17 mouse cellular contexts compared by ENCODE assay signal in the genomic region with DNA sequence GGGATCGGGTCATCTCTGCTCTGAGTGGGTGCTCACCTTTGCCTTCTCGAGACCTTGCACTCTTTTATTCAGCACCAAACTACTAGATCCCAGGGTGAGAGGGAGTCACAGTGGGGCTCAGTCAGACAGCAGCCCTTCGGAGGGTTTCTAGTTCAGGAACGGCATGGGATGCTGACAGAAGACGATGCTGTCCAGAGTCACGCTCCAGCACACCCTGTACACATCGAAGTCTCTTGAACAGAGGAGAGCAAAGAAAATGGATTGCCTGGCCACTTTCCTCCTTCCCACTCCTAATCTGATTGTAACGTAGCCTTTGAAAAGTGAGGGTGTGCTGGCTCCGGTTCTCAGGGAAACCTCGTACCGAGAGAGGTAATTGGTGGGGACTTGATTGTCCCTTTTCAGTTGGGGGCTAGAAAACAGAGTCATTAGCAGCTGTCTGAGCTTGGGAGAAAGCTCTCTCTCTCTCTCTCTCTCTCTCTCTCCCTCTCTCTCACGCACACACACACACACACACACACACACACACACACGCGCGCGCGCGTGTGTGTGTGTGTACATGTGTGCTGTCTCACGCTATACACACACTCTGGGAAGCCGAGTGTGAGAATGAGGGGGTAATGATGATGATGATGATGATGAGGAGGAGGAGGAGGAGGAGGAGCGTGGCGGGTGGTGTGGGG.
DNase-seq lines count a peak whose midpoint lies in the region; ATAC-seq lines count a peak whose summit lies in the region.
"Had no signal": no experiment of that assay in that cellular context is flagged by ENCODE, and none has a peak within 500 bp of the region (broad histone marks: within the 10 kb centered on the region; RNA-seq: fewer than 3 reads in every experiment).

No protein-coding gene starts in this region.

- H3K9ac ChIP-seq in kidney, embryonic 15.5 days, result no peak overlapping the region
- no peak overlapping the region for H3K9ac ChIP-seq in forebrain, embryonic 11.5 days (ENCODE audit: low read length)
- no peak overlapping the region for H3K9ac ChIP-seq in hindbrain, embryonic 12.5 days
- no peak overlapping the region for H3K9ac ChIP-seq in midbrain, embryonic 14.5 days (replicated peaks; ENCODE audit: low read length)
- H3K9ac ChIP-seq: limb, embryonic 13.5 days; liver, postnatal 0 days; stomach, embryonic 15.5 days had no signal

- H3K9me3 ChIP-seq in kidney, embryonic 15.5 days (replicated peaks), result no peaks in the 10 kb centered on the region; the same call in 1 of the 2 replicates
- no peaks in the 10 kb centered on the region for H3K9me3 ChIP-seq in forebrain, embryonic 11.5 days (ENCODE audit: control insufficient read depth, low read length)
- no peaks in the 10 kb centered on the region for H3K9me3 ChIP-seq in hindbrain, embryonic 12.5 days (replicated peaks)
- H3K9me3 ChIP-seq in midbrain, embryonic 14.5 days (ENCODE audit: control insufficient read depth, low read length), result no peaks in the 10 kb centered on the region
- H3K9me3 ChIP-seq: limb, embryonic 13.5 days; stomach, embryonic 15.5 days had no signal

- no peak overlapping the region for H3K4me3 ChIP-seq in kidney, embryonic 15.5 days (replicated peaks)
- no peak overlapping the region for H3K4me3 ChIP-seq in forebrain, embryonic 11.5 days (ENCODE audit: low read depth, low read length)
- H3K4me3 ChIP-seq in hindbrain, embryonic 12.5 days, result no peak overlapping the region
- H3K4me3 ChIP-seq in midbrain, embryonic 14.5 days (replicated peaks; ENCODE audit: low read depth, low read length), result no peak overlapping the region
- H3K4me3 ChIP-seq: limb, embryonic 13.5 days; stomach, embryonic 15.5 days had no signal

- WGBS in kidney, embryonic 15.5 days, result 38% methylated on average over 22 of the region's 22 CpGs
- WGBS in forebrain, embryonic 11.5 days, result 50% methylated on average over 22 of the region's 22 CpGs
- 64% methylated on average over 22 of the region's 22 CpGs for WGBS in hindbrain, embryonic 12.5 days
- 38% methylated on average over 22 of the region's 22 CpGs for WGBS in midbrain, embryonic 14.5 days

- peak overlapping the region; percentile 29 for H3K4me2 ChIP-seq in kidney, embryonic 15.5 days
- H3K4me2 ChIP-seq in forebrain, embryonic 11.5 days (ENCODE audit: low read depth, low read length, severe bottlenecking), result no peak overlapping the region
- peak overlapping the region; percentile 31 for H3K4me2 ChIP-seq in hindbrain, embryonic 12.5 days (replicated peaks)
- peak overlapping the region; percentile 27 for H3K4me2 ChIP-seq in midbrain, embryonic 14.5 days (ENCODE audit: low read length)
- H3K4me2 ChIP-seq: limb, embryonic 13.5 days; stomach, embryonic 15.5 days had no signal

- peaks cover 6% of the 10 kb centered on the region; the same call in 1 of the 2 replicates for H3K27me3 ChIP-seq in kidney, embryonic 15.5 days
- H3K27me3 ChIP-seq in forebrain, embryonic 11.5 days (ENCODE audit: control insufficient read depth, insufficient read depth, low read length), result no peaks in the 10 kb centered on the region
- H3K27me3 ChIP-seq in hindbrain, embryonic 12.5 days, result 0 out of 2 replicates have a peak, but pooled peaks cover 20% of the 10 kb centered on the region
- H3K27me3 ChIP-seq in midbrain, embryonic 14.5 days (ENCODE audit: control insufficient read depth, insufficient read depth, low read length), result no peaks in the 10 kb centered on the region
- H3K27me3 ChIP-seq: limb, embryonic 13.5 days; stomach, embryonic 15.5 days had no signal

- peak overlapping the region; percentile 65 for H3K27ac ChIP-seq in kidney, embryonic 15.5 days
- peak overlapping the region; percentile 48; the same call in 1 of the 2 replicates for H3K27ac ChIP-seq in forebrain, embryonic 11.5 days (ENCODE audit: low read depth, low read length)
- H3K27ac ChIP-seq in hindbrain, embryonic 12.5 days, result peak overlapping the region; percentile 46
- H3K27ac ChIP-seq in midbrain, embryonic 14.5 days (replicated peaks; ENCODE audit: low read depth, low read length), result peak overlapping the region; percentile 66
- H3K27ac ChIP-seq: limb, embryonic 13.5 days; stomach, embryonic 15.5 days had no signal

- DNase-seq in kidney, adult 11 months, result no peak
- DNase-seq in forebrain, embryonic 11.5 days (ENCODE audit: low spot score), result no peak
- no peak for DNase-seq in midbrain, embryonic 14.5 days
- no peak for DNase-seq in thymus, postnatal 36 days
- no peak for DNase-seq in left cerebral cortex, adult 9 months (ENCODE audit: low spot score in 2 of 2)
- DNase-seq: adrenal gland, postnatal 14 days; cerebellum, postnatal 36 days; liver, postnatal 0 days; right cerebral cortex, postnatal 4 days; thymus, postnatal 14 days had no signal

- ATAC-seq in kidney, embryonic 15.5 days (replicated peaks; ENCODE audit: low FRiP score), result peak; percentile 49; the same call in 1 of the 2 replicates
- peak; percentile 39; the same call in 1 of the 2 replicates for ATAC-seq in forebrain, embryonic 11.5 days (replicated peaks; ENCODE audit: low FRiP score)
- peak; percentile 49 for ATAC-seq in hindbrain, embryonic 12.5 days (ENCODE audit: low FRiP score)
- ATAC-seq in midbrain, embryonic 14.5 days (ENCODE audit: low FRiP score, low TSS enrichment), result peak; percentile 34; the same call in 1 of the 2 replicates
- ATAC-seq in erythroblast, adult 5-6 weeks (replicated peaks; ENCODE audit: low FRiP score, poor library complexity, severe bottlenecking), result no peak
- ATAC-seq: inflammation-experienced regulatory T-cells, adult 6 months; liver, postnatal 0 days had no signal

- no peaks in the 10 kb centered on the region for H3K36me3 ChIP-seq in kidney, embryonic 15.5 days
- H3K36me3 ChIP-seq in forebrain, embryonic 11.5 days (ENCODE audit: control insufficient read depth, insufficient read depth, low read length), result no peaks in the 10 kb centered on the region
- H3K36me3 ChIP-seq in hindbrain, embryonic 12.5 days, result no peaks in the 10 kb centered on the region
- H3K36me3 ChIP-seq in midbrain, embryonic 14.5 days (ENCODE audit: control insufficient read depth, insufficient read depth, low read length), result no peaks in the 10 kb centered on the region
- H3K36me3 ChIP-seq: G1E; limb, embryonic 13.5 days; stomach, embryonic 15.5 days had no signal

- H3K4me1 ChIP-seq in kidney, embryonic 15.5 days, result peaks cover 27% of the 10 kb centered on the region
- peaks cover 5% of the 10 kb centered on the region; the same call in 1 of the 2 replicates for H3K4me1 ChIP-seq in forebrain, embryonic 11.5 days (replicated peaks; ENCODE audit: control insufficient read depth, insufficient read depth, low read length)
- peaks cover 27% of the 10 kb centered on the region for H3K4me1 ChIP-seq in hindbrain, embryonic 12.5 days
- peaks cover 15% of the 10 kb centered on the region for H3K4me1 ChIP-seq in midbrain, embryonic 14.5 days (ENCODE audit: control insufficient read depth, insufficient read depth, low read length)
- H3K4me1 ChIP-seq: stomach, embryonic 15.5 days had no signal
